Mouse (Mus musculus) E14TG2a.4 (cell line): ENCODE results near the gene BC049352.

Experiments
- CTCF ChIP-seq: conservative IDR thresholded peaks from 2 replicates; pipeline ENCODE4 v1.5.1; 2014; ENCODE audit warnings: low read length
- NANOG ChIP-seq: IDR thresholded peaks from 2 replicates; pipeline ENCODE4 v1.6.1; 2014; ENCODE audit warnings: borderline replicate concordance, low read length, mixed read lengths
- POU5F1 ChIP-seq: IDR thresholded peaks from 2 replicates; pipeline ENCODE4 v1.6.1; 2014; ENCODE audit warnings: low read length, borderline replicate concordance

GRCm38 (mm10) chr9:45268597-45269325 is 87.0 kb downstream of the BC049352 start, which contains the start of gene Il10ra:
- TF ChIP-seq CTCF: no peak
- TF ChIP-seq POU5F1: no peak
- TF ChIP-seq NANOG: no peak
